Mouse (Mus musculus): ENCODE data around the gene Vmn1r104. TPM values are rescaled to one million over a fixed set of nuclear protein-coding genes. Genes with fewer than 3 reads are reported as not detected.
"Not testable (repeated sequence)": the region's sequence is repeated elsewhere in the genome, so short reads cannot be mapped to it uniquely, and the experiment has no call there.

Vmn1r104 gene
- total RNA-seq (2014; rRNA removed) (not detected in 2 replicates), polyA plus RNA-seq (2015; fragmentation: Nextera tagmentation; extraction: Ambion mirVana) (not detected in 2 replicates)

DNA sequence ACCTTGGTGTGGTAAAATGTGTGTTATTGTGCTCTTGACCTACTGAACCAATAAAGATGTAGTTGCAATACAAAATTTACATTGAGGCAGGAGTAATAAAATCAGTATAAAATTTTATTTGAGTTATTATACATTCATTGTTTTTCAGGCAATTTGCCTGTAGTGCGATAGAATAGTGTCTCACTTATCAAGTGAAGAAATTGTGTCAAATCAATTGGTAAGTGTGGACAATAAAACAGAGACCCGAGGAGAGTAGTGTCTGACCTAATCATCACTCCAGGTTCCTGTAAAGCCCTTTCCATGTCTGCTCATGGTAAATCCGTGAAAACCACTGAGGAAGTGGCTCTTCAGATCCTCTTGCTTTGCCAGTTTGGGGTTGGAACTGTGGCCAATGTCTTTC lies at the start of gene Vmn1r104:
Gene Vmn1r104, plus strand, starts transcription at position 301 of the 400 bp plus-strand sequence.
- H3K27me3 ChIP-seq (ENCODE audit: insufficient read depth, low read length); H3K9ac ChIP-seq (replicated peaks; ENCODE audit: low read length); H3K4me3 ChIP-seq (ENCODE audit: low read length); H3K9me3 ChIP-seq (ENCODE audit: low read length); H3K36me3 ChIP-seq (ENCODE audit: insufficient read depth, low read length); ATAC-seq; H3K4me1 ChIP-seq (ENCODE audit: insufficient read depth, low read length); H3K4me2 ChIP-seq (ENCODE audit: low read depth, low read length); H3K27ac ChIP-seq; DNase-seq (ENCODE audit: low spot score): not testable (repeated sequence)
- WGBS: no CpG with 5 or more reads among the region's 3 CpGs

DNA sequence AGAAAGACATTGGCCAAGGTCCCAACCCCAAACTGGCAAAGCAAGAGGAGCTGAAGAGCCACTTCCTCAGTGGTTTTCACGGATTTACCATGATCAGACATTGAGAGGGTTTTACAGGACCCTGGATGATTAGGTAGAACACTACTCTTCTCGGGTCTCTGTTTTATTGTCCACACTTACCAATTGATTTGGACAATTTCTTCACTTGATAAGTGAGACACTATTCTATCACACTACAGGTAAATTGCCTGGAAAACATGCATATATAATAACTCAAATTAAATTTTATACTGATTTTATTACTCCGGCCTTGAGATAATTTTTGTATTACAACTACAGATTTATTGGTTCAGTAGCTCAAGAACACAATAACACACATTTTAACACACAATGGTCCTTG lies 23.2 kb upstream of the Vmn1r104 start, which contains the start of gene Vmn1r103:
Gene Vmn1r103, minus strand, starts transcription at position 101 of the 400 bp plus-strand sequence.
- H3K4me2 ChIP-seq (ENCODE audit: low read depth, low read length); H3K9ac ChIP-seq (replicated peaks; ENCODE audit: low read length); ATAC-seq; H3K9me3 ChIP-seq (ENCODE audit: low read length); H3K4me3 ChIP-seq (ENCODE audit: low read length); H3K36me3 ChIP-seq (ENCODE audit: insufficient read depth, low read length); H3K27ac ChIP-seq; H3K4me1 ChIP-seq (ENCODE audit: insufficient read depth, low read length); H3K27me3 ChIP-seq (ENCODE audit: insufficient read depth, low read length); DNase-seq (ENCODE audit: low spot score): not testable (repeated sequence)
- WGBS: no CpG with 5 or more reads among the region's 3 CpGs

DNA sequence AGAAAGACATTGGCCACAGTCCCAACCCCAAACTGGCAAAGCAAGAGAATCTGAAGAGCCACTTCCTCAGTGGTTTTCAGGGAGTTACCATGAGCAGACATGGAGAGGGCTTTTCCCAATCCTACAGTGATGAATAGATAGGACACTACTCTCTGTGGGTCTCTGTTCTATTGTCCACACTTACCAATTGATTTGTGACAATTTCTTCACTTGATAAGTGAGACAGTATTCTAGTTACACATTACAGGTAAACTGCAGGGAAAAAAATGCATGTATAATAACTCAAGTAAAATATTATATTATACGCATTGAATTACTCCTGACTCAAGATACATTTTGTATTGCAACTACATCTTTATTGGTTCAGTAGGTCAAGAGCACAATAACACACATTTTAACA lies 12.0 kb downstream of the Vmn1r104 start, which contains the start of gene Gm5726:
Gene Gm5726, minus strand, starts transcription at position 101 of the 400 bp plus-strand sequence.
- not testable (repeated sequence) for ATAC-seq, H3K27ac ChIP-seq

DNA sequence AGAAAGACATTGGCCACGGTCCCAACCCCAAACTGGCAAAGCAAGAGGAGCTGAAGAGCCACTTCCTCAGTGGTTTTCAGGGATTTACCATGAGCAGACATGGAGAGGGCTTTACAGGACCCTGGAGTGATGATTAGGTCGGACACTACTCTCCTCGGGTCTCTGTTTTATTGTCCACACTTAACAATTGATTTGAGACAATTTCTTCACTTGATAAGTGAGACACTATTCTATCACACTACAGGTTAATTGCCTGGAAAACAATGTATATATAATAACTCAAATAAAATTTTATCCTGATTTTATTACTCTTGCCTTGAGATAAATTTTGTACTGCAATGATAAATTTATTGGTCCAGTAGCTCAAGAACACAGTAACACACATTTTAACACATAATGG lies 42.5 kb downstream of the Vmn1r104 start, which contains the start of gene Gm4141:
Gene Gm4141, minus strand, starts transcription at position 101 of the 400 bp plus-strand sequence.
- H3K27me3 ChIP-seq (ENCODE audit: insufficient read depth, low read length); H3K4me3 ChIP-seq (ENCODE audit: low read length); ATAC-seq; H3K9ac ChIP-seq (replicated peaks; ENCODE audit: low read length); H3K4me1 ChIP-seq (ENCODE audit: insufficient read depth, low read length); H3K4me2 ChIP-seq (ENCODE audit: low read depth, low read length); H3K36me3 ChIP-seq (ENCODE audit: insufficient read depth, low read length); DNase-seq (ENCODE audit: low spot score); H3K27ac ChIP-seq; H3K9me3 ChIP-seq (ENCODE audit: low read length): not testable (repeated sequence)
- no CpG with 5 or more reads among the region's 3 CpGs for WGBS

More for the DNA sequence above, 12.0 kb downstream of the Vmn1r104 start, which contains the start of gene Gm5726:
- H3K27me3 ChIP-seq (ENCODE audit: insufficient read depth, low read length); H3K9ac ChIP-seq (replicated peaks; ENCODE audit: low read length); DNase-seq (ENCODE audit: low spot score); H3K36me3 ChIP-seq (ENCODE audit: insufficient read depth, low read length); H3K4me1 ChIP-seq (ENCODE audit: insufficient read depth, low read length); H3K4me2 ChIP-seq (ENCODE audit: low read depth, low read length); H3K9me3 ChIP-seq (ENCODE audit: low read length); H3K4me3 ChIP-seq (ENCODE audit: low read length): not testable (repeated sequence)
- WGBS: no CpG with 5 or more reads among the region's 1 CpGs

Other genes starting within 250 kb of the Vmn1r104 start
- gene Gm4133, start 199.8 kb upstream of the Vmn1r104 start, total RNA-seq (2014; rRNA removed): not detected in 2 replicates
- not detected in 2 replicates for gene Gm4133, start 199.8 kb upstream of the Vmn1r104 start, polyA plus RNA-seq (2015; fragmentation: Nextera tagmentation; extraction: Ambion mirVana)
- not detected in 2 replicates for gene Gm5728, start 158.4 kb upstream of the Vmn1r104 start, total RNA-seq (2014; rRNA removed)
- not detected in 2 replicates for gene Gm5728, start 158.4 kb upstream of the Vmn1r104 start, polyA plus RNA-seq (2015; fragmentation: Nextera tagmentation; extraction: Ambion mirVana)
- not detected in 2 replicates for gene Vmn1r100, start 115.9 kb upstream of the Vmn1r104 start, total RNA-seq (2014; rRNA removed)
- gene Vmn1r100, start 115.9 kb upstream of the Vmn1r104 start, polyA plus RNA-seq (2015; fragmentation: Nextera tagmentation; extraction: Ambion mirVana): not detected in 2 replicates
- not detected in 2 replicates for gene Vmn1r101, start 91.2 kb upstream of the Vmn1r104 start, total RNA-seq (2014; rRNA removed)
- not detected in 2 replicates for gene Vmn1r101, start 91.2 kb upstream of the Vmn1r104 start, polyA plus RNA-seq (2015; fragmentation: Nextera tagmentation; extraction: Ambion mirVana)
- not detected in 2 replicates for gene Gm10670, start 58.9 kb upstream of the Vmn1r104 start, total RNA-seq (2014; rRNA removed)
- not detected in 2 replicates for gene Gm10670, start 58.9 kb upstream of the Vmn1r104 start, polyA plus RNA-seq (2015; fragmentation: Nextera tagmentation; extraction: Ambion mirVana)
- gene Vmn1r103, start 23.3 kb upstream of the Vmn1r104 start, total RNA-seq (2014; rRNA removed): not detected in 2 replicates
- not detected in 2 replicates for gene Vmn1r103, start 23.3 kb upstream of the Vmn1r104 start, polyA plus RNA-seq (2015; fragmentation: Nextera tagmentation; extraction: Ambion mirVana)
- not detected in 2 replicates for gene Gm5726, start 11.9 kb downstream of the Vmn1r104 start, total RNA-seq (2014; rRNA removed)
- not detected in 2 replicates for gene Gm5726, start 11.9 kb downstream of the Vmn1r104 start, polyA plus RNA-seq (2015; fragmentation: Nextera tagmentation; extraction: Ambion mirVana)
- gene Gm4141, start 42.4 kb downstream of the Vmn1r104 start, total RNA-seq (2014; rRNA removed): not detected in 2 replicates
- gene Gm4141, start 42.4 kb downstream of the Vmn1r104 start, polyA plus RNA-seq (2015; fragmentation: Nextera tagmentation; extraction: Ambion mirVana): not detected in 2 replicates
- not detected in 2 replicates for gene Gm4513, start 65.2 kb downstream of the Vmn1r104 start, total RNA-seq (2014; rRNA removed)
- gene Gm4513, start 65.2 kb downstream of the Vmn1r104 start, polyA plus RNA-seq (2015; fragmentation: Nextera tagmentation; extraction: Ambion mirVana): not detected in 2 replicates
- not detected in 2 replicates for gene Vmn1r107, start 135.1 kb downstream of the Vmn1r104 start, total RNA-seq (2014; rRNA removed)
- not detected in 2 replicates for gene Vmn1r107, start 135.1 kb downstream of the Vmn1r104 start, polyA plus RNA-seq (2015; fragmentation: Nextera tagmentation; extraction: Ambion mirVana)
- not detected in 2 replicates for gene Vmn1r111, start 169.4 kb downstream of the Vmn1r104 start, total RNA-seq (2014; rRNA removed)
- gene Vmn1r111, start 169.4 kb downstream of the Vmn1r104 start, polyA plus RNA-seq (2015; fragmentation: Nextera tagmentation; extraction: Ambion mirVana): not detected in 2 replicates
- not detected in 2 replicates for gene Gm10668, start 196.8 kb downstream of the Vmn1r104 start, total RNA-seq (2014; rRNA removed)
- not detected in 2 replicates for gene Gm10668, start 196.8 kb downstream of the Vmn1r104 start, polyA plus RNA-seq (2015; fragmentation: Nextera tagmentation; extraction: Ambion mirVana)
- gene Vmn1r112, start 237.3 kb downstream of the Vmn1r104 start, total RNA-seq (2014; rRNA removed): not detected in 2 replicates
- gene Vmn1r112, start 237.3 kb downstream of the Vmn1r104 start, polyA plus RNA-seq (2015; fragmentation: Nextera tagmentation; extraction: Ambion mirVana): not detected in 2 replicates